Mouse (Mus musculus): ENCODE results near the gene Trim72. TPM values are rescaled to one million over a fixed set of nuclear protein-coding genes. Genes with fewer than 3 reads are reported as not detected.
A peak's percentile ranks its signal among the peaks of the same experiment; 100 is the strongest.

Trim72 gene
- under 1 TPM in 1 of 2 experiments, not detected in 1; 0.29 TPM for total RNA-seq (2021)
- long read RNA-seq, experiment 1, result 0 reads
- long read RNA-seq, experiment 2, partial matches to known transcripts, result 0 of 1 reads
- long read RNA-seq, experiment 2, other reads (novel, unspliced or antisense), result 0 of 1 reads

DNA sequence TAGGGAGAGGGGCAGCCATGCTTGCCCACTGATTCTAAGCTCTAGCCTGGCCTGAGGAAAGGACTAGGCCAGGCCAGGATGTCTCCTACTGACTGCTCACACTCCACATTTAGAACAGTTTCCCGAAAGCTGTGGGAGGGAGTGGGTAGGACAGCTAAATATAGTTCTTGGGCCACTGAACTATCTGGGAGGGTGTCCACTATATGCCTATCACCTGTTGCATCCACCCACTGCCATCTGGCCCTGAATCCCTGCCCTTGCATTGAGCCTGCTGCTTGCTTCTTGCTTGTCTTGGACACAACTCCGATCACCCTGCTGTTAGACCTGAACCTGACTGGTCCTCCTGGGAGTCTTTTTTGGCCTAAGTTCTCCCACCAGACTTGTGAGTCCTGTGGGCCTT, at the start of gene Trim72:
Gene Trim72, plus strand, starts transcription at position 262 of the 400 bp plus-strand sequence.
- DNase-seq (ENCODE audit: low spot score in 2 of 2), result no peak

DNA sequence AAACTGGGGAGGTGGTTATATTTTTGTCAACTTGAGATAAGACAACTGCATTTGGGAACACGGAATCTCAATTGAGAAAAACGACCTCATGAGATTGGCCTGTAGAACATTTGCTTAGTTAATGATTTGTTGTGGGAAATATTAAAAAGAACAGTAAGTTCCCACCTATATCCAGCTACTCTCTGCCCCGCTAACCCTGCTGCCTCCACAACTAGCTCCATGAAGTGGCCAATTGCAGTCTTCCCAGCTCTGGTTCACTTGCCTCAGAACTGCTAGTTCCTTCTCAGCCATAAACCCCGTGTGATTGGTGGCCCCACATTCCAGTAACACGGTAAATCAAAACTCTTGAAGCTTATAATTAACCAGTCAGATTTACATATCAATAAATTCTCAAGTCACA, 44.4 kb upstream of the Trim72 start:
- no peak for DNase-seq (ENCODE audit: low spot score in 2 of 2)

DNA sequence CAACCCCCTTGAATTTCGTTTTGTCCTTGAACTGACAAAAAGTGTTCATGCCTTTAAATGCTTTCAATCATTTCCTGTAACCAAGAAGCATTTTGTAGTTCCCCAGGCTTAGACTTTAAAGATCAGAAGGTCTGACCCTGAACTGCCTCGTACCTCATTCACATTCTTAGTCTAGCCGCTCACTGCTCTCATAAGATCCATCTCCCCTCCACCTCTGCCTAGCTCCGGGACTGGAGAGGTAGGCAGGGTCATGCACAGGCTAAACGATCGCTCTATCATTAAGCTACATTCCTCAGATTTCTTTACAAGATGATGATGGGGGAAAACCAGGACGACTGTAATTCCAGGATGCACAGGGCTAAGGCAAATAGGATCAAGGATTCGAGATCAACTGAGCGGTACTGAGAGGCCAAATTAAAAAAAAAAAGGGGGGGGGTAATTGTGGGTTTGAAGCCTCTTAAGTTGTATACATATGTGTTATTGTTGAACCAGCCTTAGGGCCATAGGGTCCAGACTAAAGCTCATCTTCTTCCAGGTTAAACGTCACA, 37.3 kb upstream of the Trim72 start:
- DNase-seq (ENCODE audit: low spot score in 2 of 2), result no peak

DNA sequence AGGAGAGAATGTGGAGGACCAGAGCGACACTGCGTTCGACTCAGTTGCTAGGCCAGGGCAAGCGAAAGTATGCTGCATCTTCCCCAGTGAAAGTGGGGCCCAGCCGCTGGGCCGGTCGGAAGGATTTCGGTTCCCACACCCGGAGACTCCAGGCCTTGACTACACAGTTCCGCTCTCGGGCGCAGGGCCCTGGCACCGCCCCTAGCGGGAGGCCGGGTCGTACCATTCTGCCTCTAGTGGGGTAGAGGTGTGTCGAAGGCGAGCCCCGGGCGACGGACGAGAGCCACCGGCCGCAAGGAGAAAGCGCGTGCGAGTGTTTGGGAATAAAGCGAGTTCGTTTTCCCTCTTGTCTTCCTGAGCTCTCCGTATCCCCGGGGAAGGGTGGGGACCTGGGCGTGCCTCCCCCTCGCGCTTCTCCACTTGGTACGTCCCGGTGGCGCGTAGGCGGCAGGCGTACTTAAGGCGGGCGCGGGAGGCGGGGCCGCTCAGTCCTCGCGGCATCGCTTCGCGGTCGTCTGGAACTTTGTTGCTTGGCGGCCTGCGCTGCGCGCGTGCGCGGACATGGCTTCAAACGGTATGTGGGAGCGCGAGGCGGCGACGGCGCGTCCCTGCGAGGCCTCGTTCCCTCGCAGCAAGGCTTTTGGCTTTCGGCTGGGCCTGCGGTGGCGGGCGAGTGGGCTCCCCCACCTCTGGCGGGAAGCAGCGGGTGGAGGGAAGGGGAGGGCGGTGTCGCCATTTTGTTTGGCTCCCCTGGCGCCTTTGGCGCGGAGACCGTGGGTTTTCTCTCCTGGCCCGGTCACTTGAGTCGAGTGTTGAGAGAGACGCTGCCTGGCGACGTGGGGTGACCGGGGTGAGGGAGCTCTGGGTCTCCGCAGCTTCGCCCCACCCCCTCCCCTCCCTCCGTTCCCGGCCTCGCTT, 36.5 kb upstream of the Trim72 start, which contains the start of gene Fus:
Gene Fus, plus strand, starts transcription at position 454 of the 918 bp plus-strand sequence.
- DNase-seq (ENCODE audit: low spot score in 2 of 2), result peak; percentile 98

DNA sequence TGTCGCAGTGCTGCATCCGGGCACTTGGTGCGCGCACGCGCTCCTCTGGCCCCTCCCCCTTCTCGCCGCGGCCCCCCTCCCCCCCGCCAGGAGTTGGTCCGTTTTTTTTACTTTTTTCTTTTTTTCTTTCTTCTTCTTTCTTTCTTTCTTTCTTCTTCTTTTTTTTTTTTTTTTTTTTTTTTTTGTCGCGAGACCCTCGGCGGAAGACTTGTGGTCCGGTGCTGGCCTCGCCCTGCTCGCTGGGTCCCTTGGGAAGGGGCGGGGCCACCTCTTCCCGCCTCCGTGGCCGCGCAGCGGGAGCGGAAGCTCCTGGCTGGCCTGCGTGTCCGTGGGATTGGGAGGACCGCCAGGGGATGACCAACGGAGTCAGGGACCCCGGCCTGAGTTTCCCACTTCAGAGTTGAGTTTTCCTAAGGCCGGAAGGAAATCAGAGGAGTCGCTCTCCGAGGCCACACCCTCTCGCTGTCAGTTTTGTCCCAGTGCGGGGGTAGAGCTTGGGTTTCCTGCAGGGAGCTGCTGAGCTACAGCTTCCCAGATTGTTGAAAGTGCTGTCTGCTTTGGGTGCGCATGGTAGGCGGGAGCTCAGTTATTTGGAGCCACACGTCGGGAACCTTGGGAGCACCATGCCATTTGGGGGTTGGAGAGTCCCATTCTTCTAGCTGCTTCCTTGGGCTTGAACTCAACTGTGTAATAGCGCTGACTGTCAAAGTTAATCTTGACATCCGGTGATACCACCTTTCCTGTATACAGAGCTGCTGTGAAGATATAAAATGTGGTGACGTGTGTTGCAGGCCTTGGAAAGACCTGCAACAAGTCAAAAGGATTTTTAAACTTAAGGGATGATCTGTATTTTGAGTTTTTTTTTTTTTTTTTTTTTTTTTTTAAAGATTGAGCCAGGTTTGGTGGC, 35.6 kb upstream of the Trim72 start:
- DNase-seq (ENCODE audit: low spot score in 2 of 2), result peak; percentile 63 to 79

DNA sequence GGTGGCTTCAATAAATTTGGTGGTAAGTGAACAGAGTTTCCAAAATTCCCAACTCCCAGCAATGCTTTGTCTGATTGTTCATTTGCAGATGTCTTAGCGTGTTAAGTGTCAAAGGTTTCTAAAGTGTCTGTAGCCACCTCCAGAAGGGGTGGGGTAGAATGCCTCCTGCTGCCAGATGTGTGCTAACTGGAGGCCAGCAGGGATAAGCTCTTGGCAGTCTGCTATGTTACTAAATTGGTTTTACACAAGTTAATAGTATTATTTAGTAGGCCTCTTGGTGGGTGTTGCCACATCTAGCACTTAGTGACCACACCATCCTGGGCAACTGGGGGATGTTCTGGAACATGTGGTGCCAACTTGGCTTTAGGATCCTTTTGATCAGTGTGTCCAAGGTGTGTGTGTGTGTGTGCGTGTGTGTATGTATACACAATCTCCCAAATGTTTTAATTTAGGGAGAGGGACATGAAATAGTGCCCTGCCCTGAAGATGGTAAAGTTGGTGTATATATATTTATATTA, 29.3 kb upstream of the Trim72 start:
- DNase-seq (ENCODE audit: low spot score in 2 of 2), result no peak

DNA sequence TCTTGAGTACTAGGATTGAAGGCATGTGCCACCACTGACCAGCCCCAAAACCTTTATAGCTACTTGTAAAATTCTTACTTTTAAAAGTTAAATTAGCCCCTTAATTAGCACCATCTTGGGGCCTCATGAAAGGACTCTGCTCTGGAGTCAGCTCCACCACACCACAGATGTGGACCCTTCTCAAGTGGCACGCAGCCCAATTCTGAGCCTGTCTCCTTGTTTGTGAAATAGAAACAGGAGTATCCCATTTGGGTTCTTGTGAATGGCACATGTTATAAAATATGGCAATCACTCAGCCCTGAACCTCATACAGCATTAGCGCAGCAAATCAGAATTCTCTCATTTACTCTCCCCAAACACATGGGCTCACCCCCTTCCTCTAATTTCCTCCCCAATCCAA, 24.9 kb upstream of the Trim72 start:
- DNase-seq (ENCODE audit: low spot score in 2 of 2), result no peak

DNA sequence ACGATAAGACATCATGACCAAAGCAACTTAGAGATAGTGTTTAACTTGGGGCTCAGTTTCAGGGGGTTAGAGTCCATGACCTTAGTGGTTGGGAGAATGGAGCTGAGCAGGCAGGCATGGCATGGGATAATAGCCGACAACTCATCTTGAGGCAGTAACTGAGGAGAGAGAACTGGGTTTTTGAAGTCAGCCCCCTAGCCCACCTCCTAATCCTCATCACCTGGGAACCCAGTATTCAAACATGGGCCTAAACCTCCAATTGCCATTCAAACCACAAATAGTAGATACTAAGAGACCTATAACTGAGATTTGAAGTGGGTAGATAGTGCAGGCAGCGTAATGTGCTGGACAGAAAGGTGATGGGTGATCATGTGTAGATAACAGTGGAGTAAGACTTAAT, 23.1 kb upstream of the Trim72 start:
- no peak for DNase-seq (ENCODE audit: low spot score in 2 of 2)

DNA sequence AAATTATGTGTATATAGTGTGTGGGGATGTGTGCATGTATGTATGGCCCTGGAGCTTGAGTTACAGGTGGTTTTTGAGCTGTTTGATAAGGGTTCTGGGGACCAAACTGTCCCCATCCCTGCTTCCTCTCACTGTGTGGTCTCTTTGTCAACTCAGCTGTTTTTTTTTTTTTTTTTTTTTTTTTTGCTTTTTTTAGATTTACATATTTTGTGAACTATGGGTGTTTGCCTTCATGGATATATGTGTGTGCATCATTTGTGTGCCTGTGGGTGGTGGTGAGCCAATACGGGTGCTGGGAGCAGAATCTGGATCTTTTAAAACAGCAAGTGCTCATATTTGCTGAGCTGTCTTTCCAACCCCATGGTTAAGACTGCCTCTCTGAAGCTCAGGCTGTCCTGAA, 14.8 kb upstream of the Trim72 start:
- DNase-seq (ENCODE audit: low spot score in 2 of 2), result peak in 1 of 2 experiments; percentile 1

DNA sequence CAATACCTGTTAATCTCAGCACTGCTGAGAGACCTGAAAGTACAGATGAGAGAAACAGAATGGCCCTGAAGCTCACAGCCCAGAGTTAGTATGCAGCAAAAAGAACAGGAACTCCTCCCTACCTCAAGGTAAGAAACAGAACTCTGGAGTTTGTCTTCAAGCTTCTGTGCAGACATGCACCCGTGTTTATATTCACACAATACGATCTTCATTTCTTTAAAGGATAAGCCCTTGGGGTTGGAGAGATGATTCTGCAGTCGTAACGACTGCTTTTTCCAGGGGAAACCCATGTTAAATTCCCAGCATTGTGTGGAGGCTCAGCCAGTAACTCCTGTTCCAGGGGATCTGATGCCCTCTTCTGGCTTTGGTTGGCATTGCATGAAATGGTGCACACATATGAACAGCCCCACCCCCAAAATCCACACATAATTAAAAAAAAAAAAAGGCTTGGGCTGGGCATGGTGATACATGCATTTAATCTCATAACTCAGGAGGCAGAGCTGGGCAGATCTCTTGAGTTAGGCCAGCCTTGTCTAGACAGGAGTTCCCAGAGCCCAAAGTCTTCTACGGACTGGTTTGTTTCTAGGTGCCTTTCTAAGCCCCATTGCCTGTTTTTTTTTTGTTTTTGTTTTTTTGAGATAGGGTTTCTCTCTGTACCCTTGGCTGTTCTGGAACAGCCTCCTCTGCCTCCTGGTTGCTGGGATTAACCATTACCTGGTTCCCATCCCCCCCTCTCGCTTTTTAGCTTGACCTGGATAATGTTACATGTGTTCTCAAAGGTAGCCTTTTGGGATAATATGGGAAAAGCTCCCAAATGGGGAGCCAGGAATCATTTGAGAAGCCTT, 11.9 kb upstream of the Trim72 start:
- peak; percentile 65 to 74 for DNase-seq (ENCODE audit: low spot score in 2 of 2)

DNA sequence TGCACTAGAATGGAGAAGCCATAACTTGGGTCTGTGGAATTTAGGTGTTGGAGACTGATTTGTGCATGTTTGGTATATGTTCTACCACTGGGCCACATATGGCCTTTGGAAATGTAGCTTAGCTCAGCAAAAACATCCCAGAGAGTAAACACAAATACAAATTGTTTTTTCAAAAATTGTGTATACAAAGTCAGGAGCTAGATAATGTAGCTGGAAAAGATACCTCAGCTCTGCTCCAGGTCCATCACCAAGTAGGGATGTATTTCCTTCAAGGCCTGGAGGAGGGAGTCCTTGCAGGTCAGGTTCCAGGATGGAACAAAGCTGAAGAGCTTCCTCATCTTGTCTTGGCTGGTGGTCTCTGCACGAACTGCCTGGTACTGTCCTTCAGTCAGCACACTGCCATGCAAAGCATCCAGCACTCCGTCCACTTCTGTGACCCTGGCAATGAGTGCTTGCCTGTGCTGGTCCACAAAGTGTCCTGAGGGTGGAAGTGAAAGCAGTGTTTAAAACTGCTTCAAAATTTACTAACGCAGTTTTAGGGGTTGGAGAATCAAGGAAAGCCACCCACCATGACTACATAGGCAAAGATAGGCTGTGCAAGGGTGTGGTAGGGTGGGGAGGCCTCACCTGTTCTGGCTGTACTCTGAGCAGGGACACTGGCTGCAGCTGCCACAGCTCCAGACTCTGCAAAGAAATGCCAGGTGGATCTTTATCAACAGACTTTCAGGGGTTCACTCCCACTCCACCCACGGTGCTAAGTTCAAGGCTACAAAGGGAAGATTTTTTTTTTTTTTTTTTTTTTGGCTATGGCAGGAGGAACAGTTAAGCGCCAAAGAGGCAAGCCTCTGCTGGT, 11.0 kb upstream of the Trim72 start:
- DNase-seq (ENCODE audit: low spot score in 2 of 2), result peak in 1 of 2 experiments; percentile 10

DNA sequence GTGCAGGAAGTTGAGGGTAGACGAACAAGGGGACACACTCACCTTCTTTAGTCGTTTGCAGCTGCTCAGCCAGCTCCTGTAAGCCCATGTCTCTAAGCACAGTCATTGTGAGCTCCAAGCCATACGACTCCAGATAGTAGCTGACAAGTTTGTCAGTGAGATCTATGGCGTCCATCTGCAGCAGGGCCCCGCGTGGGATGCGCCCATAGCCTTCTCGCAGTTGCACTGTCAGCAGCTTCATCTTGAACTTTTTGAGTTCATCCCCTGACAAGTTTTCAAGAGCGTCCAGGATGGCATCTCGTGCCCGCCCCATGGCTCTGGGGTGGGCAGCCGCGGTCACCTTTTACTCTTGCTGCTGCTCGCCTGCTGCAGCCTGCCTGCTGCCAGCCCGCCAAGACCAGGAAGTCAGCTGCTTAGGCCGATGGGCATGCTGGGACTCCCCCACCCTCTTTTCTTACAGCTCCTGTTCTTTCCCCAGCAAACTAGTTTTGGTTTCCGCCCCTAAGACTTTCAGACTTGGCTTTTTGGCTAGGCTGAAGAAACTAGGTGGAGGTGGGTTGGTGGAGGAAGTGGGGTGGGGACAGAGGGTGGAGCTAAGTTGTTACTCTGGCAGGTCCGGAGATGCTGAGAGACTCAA, 10.3 kb upstream of the Trim72 start, which contains the start of gene Pycard:
Gene Pycard, minus strand, starts transcription at position 527 of the 637 bp plus-strand sequence.
- DNase-seq (ENCODE audit: low spot score in 2 of 2), result peak; percentile 18 to 24

DNA sequence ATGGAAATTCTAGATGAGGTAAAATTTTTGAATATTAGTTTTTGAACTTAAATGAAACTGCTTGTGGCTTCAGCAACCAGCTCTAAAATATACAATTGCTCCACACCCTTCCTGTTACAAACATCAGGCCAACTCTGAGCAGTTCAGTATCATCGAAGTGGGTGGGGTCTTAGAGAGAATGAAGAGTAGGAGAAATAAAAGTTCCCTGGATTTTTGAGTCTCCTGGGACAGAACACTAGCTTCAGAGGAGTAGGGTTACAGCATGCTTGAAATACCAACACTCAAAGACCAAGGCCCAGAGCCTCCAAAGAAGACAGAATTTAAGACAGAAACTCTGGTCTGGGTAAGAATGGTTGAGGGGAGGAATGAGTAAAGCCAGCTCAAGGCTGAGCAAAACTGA, 4.3 kb upstream of the Trim72 start:
- DNase-seq (ENCODE audit: low spot score in 2 of 2), result no peak

DNA sequence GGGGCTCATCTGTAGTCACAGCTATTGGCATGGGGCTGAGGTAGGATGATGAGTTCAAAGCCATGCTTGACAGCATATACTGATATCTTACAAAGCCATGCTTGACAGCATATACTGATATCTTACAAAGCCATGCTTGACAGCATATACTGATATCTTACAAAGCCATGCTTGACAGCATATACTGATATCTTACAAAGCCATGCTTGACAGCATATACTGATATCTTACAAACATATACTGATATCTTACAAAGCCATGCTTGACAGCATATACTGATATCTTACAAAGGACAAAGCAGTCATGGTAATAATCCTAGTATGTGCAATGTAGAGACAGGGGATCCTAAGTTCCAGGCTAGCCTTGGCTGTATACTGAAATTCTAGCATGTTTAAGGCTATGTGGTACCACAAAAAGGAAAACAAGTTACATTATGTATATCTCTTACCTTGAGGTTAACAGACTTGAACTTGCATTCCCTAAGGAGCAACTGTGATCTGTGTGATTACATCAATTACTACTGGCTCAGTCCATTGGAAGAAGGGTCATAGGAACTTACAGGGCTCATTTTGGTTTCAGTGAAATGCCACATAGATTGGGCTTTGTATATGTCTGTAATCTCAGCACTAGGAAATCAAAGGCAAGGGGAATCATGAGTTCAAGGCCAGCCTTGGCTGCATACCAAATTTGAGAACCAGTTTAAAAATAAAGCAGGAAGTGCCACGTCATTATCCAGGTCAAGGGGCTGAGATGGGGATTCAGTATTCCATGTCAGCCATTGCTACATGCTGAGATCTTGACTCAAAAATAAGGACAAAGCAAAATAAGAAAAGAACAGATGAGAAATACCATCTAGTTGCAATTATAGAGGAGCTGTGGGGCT, 3.4 kb upstream of the Trim72 start:
- no peak for DNase-seq (ENCODE audit: low spot score in 2 of 2)

DNA sequence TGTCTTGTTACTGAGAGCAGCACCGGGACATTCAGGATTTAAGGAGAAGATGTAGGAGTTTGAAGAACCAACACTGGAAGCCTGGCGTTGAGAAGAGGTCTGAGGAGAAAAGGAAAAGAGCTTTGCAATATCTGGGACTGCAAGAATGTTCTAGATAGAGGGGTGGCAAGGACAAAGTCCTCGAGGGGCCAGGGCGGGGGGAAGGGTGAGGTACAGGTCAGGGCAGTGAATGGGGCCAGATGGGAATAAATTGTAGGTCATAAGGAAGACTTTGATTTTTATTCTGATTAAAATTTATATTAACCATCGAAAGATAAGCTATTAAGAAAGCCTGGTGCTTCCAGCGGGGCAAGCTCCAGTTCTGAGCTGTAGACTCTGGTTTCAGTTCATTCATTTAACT, 651 bp upstream of the Trim72 start:
- no peak for DNase-seq (ENCODE audit: low spot score in 2 of 2)

DNA sequence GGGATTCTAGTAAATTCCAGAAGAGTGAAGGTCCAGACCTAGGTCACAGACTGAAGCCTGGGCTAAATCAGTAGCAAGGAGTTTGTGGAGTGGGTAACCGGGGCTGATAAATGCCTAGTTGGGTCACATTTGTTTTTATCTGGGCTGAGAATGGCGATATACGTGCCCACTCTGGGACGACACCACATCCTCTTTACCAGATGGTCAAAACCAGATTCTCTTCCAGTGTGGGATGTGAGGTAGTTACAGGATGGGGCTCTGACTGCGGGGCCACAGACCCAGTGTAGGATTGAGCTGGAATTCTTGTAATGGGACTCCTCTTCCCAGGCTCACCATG, 369 bp downstream of the Trim72 start:
- DNase-seq (ENCODE audit: low spot score in 2 of 2), result no peak

DNA sequence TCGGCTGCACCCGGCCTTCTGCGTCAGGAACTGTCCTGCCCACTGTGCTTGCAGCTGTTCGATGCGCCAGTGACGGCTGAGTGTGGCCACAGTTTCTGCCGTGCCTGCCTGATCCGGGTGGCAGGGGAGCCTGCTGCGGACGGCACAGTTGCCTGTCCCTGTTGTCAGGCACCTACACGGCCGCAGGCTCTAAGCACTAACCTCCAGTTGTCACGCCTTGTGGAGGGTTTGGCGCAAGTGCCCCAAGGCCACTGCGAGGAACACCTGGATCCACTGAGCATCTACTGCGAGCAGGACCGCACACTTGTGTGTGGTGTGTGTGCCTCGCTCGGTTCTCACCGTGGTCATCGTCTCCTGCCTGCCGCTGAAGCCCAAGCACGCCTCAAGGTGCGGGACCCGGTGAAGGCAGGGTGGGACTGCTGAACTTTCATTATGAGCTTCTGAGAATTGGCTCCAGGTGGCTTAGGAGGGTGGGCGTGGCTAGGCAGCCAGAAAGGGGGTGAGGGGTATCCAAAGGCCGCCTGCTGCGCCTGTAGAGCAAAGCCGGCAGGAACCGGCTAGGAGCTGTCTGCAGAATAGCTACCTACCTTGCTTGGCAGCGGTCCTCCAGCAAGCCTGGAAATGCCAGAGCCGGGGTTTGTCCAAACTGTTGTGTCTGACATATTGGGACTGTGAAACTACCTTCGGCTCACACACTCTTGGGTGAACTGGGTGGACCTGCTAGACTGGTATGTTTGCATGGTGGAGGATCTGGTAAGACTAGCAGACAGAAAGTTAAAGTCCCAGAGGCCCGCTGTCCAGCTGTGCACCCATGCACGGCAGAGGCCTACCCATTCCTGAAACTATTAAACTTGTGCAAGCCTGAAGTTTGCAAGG, 976 bp downstream of the Trim72 start:
- DNase-seq (ENCODE audit: low spot score in 2 of 2), result no peak
